Mouse (Mus musculus): ENCODE data around the gene Olfml2a. TPM values are rescaled to one million over a fixed set of nuclear protein-coding genes. Genes with fewer than 3 reads are reported as not detected.
A peak's percentile ranks its signal among the peaks of the same experiment; 100 is the strongest.

Gene Olfml2a
- polyA plus RNA-seq, 1 experiment from 2014 or later: 8.5 TPM

GRCm38 (mm10) chr2:38973223-38973622 is 41.4 kb downstream of the Olfml2a start:
- no peak overlapping the region for H3K9ac ChIP-seq
- H3K27me3 ChIP-seq: no peaks in the 10 kb centered on the region
- H3K36me3 ChIP-seq: no peaks in the 10 kb centered on the region
- H3K27ac ChIP-seq: no peak overlapping the region
- H3K4me3 ChIP-seq: no peak overlapping the region
- no peaks in the 10 kb centered on the region for H3K9me3 ChIP-seq
- no peaks in the 10 kb centered on the region for H3K4me1 ChIP-seq
- 33% methylated on average over 2 of the region's 2 CpGs for WGBS
- no peak for ATAC-seq (ENCODE audit: insufficient number of reproducible peaks, low FRiP score, low TSS enrichment, low read depth)
- H3K4me2 ChIP-seq: no peak overlapping the region

- Histone ChIP-seq H3K9ac (no peak overlapping the region), H3K4me1 (no peaks in the 10 kb centered on the region), H3K9me3 (no peaks in the 10 kb centered on the region), H3K4me3 (no peak overlapping the region), H3K4me2 (no peak overlapping the region), H3K36me3 (no peaks in the 10 kb centered on the region), H3K27me3 (no peaks in the 10 kb centered on the region), H3K27ac (no peak overlapping the region)
- ATAC-seq (ENCODE audit: insufficient number of reproducible peaks, low FRiP score, low TSS enrichment, low read depth): no peak
- 70% methylated on average over 7 of the region's 7 CpGs for WGBS
These were observed 41.9 kb downstream of the Olfml2a start for GRCm38 (mm10) chr2:38973701-38974100.

GRCm38 (mm10) chr2:38974171-38974570 is 42.4 kb downstream of the Olfml2a start:
- ATAC-seq (ENCODE audit: insufficient number of reproducible peaks, low FRiP score, low TSS enrichment, low read depth): no peak
- H3K4me1 ChIP-seq: no peaks in the 10 kb centered on the region
- H3K27me3 ChIP-seq: no peaks in the 10 kb centered on the region
- H3K4me2 ChIP-seq: no peak overlapping the region
- H3K27ac ChIP-seq: no peak overlapping the region
- no peak overlapping the region for H3K4me3 ChIP-seq
- 27% methylated on average over 2 of the region's 2 CpGs for WGBS
- H3K9ac ChIP-seq: no peak overlapping the region
- H3K9me3 ChIP-seq: no peaks in the 10 kb centered on the region
- no peaks in the 10 kb centered on the region for H3K36me3 ChIP-seq

DNA sequence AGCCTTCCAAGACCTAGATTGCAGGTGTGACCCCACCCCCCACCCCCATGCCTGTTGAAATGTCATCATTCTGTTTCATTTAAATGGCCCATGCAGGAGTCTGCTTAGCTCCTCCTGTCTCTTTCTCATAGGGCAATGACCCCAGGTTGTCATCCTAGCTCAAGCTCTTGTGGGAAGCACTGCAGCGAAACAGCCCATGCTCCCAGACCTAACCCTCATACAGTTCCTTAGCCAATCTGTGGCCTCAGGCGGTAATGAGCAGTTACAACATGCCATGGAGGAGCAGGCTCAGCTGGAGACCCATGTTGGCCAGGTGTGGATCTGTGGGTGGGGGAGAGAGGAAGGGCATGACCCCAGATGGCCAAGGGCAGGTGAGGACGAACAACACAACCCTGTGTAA is 43.4 kb downstream of the Olfml2a start:
- H3K9ac ChIP-seq: no peak overlapping the region
- no peak overlapping the region for H3K27ac ChIP-seq
- H3K4me3 ChIP-seq: no peak overlapping the region
- H3K36me3 ChIP-seq: no peaks in the 10 kb centered on the region
- H3K4me1 ChIP-seq: no peaks in the 10 kb centered on the region
- H3K27me3 ChIP-seq: no peaks in the 10 kb centered on the region
- no peaks in the 10 kb centered on the region for H3K9me3 ChIP-seq
- WGBS: 61% methylated on average over 3 of the region's 3 CpGs
- H3K4me2 ChIP-seq: no peak overlapping the region
- no peak for ATAC-seq (ENCODE audit: insufficient number of reproducible peaks, low FRiP score, low TSS enrichment, low read depth)

GRCm38 (mm10) chr2:38975941-38976805 is 44.4 kb downstream of the Olfml2a start:
- Histone ChIP-seq H3K27me3 (no peaks in the 10 kb centered on the region), H3K9me3 (no peaks in the 10 kb centered on the region), H3K4me3 (no peak overlapping the region), H3K36me3 (no peaks in the 10 kb centered on the region), H3K4me1 (peaks cover 2% of the 10 kb centered on the region; the same call in 1 of the 2 replicates), H3K4me2 (no peak overlapping the region), H3K27ac (no peak overlapping the region), H3K9ac (no peak overlapping the region)
- no peak for ATAC-seq (ENCODE audit: insufficient number of reproducible peaks, low FRiP score, low TSS enrichment, low read depth)
- 81% methylated on average over 21 of the region's 21 CpGs for WGBS

DNA sequence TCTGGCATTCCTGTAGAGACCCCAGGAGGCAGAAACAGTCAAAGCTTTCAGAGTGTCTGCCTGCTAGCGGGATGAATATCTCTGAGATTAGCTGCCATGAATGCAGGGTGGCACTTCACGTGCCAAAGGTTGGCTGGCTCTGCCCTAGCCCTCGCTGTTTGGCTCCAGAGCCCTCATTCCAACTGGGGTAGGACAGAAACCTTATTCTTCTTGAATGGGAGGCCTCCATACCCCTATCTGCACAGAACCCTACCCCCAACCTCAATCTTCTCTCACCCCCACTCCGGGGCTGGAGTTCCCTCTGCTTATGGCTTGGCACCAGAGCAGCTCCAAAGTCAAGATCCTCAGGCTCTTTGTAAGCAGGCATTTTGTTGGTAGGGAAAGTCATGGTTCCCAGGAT is 46.1 kb downstream of the Olfml2a start:
- Histone ChIP-seq H3K4me2 (no peak overlapping the region), H3K4me3 (no peak overlapping the region), H3K36me3 (no peaks in the 10 kb centered on the region), H3K9ac (no peak overlapping the region), H3K4me1 (peaks cover 4% of the 10 kb centered on the region; the same call in 1 of the 2 replicates), H3K27ac (no peak overlapping the region), H3K27me3 (no peaks in the 10 kb centered on the region), H3K9me3 (no peaks in the 10 kb centered on the region)
- WGBS: 81% methylated on average over 4 of the region's 4 CpGs
- ATAC-seq (ENCODE audit: insufficient number of reproducible peaks, low FRiP score, low TSS enrichment, low read depth): no peak

DNA sequence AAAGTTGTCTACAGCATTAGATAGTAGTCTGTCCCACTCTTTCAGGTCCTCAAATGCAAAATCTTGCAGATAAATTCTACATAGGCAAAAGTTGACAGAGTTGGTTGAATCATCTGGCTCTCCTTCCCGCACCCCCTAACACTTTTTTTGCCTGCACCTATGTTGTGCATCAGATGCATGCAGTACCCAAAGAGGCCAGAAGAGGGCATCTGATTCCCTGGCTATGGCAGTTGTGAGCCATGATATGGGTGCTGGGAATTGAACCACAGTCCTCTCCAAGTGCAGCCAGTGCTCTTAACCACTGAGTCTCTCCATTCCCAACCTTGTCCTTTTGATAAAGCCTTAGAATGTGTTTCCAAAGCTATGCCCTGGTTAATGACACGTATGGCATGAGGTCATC is 51.7 kb downstream of the Olfml2a start:
- no peak for ATAC-seq (ENCODE audit: insufficient number of reproducible peaks, low FRiP score, low TSS enrichment, low read depth)
- no peaks in the 10 kb centered on the region for H3K27me3 ChIP-seq
- no peak overlapping the region for H3K27ac ChIP-seq
- H3K4me1 ChIP-seq: peaks cover 17% of the 10 kb centered on the region; the same call in 1 of the 2 replicates
- WGBS: 100% methylated on average over 2 of the region's 2 CpGs
- no peaks in the 10 kb centered on the region for H3K9me3 ChIP-seq
- H3K36me3 ChIP-seq: no peaks in the 10 kb centered on the region
- H3K9ac ChIP-seq: no peak overlapping the region
- H3K4me3 ChIP-seq: no peak overlapping the region
- H3K4me2 ChIP-seq: no peak overlapping the region

DNA sequence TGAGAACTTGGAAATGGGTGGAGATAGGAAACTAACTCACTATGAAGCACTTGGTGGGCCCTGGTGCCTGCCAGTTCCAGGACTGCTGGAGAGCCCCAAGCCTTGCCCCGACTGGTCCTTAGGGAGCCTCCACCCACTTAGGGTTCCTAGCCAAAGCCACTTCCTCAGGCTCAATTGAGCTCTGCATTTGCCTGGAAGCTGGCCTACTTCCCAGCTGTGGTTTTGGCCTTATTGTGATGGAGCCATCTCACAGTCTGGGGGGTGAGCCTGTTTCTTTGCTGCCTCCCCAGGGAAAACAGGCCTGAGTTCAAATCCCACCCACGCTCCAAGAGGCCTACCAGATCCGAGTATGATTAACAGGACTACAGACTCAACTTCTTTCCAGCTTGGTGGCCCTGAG is 54.8 kb downstream of the Olfml2a start:
- 58% methylated on average over 3 of the region's 3 CpGs for WGBS

GRCm38 (mm10) chr2:38987371-38987770 is 55.6 kb downstream of the Olfml2a start:
- Histone ChIP-seq H3K4me3 (no peak overlapping the region), H3K36me3 (no peaks in the 10 kb centered on the region), H3K9me3 (no peaks in the 10 kb centered on the region), H3K27me3 (no peaks in the 10 kb centered on the region), H3K9ac (no peak overlapping the region), H3K4me1 (peaks cover 13% of the 10 kb centered on the region; the same call in 1 of the 2 replicates), H3K27ac (peak overlapping the region; percentile 38; the same call in 1 of the 2 replicates), H3K4me2 (no peak overlapping the region)
- no peak for ATAC-seq (ENCODE audit: insufficient number of reproducible peaks, low FRiP score, low TSS enrichment, low read depth)
- 46% methylated on average over 1 of the region's 1 CpGs for WGBS

More for the DNA sequence above, 54.8 kb downstream of the Olfml2a start:
- Histone ChIP-seq H3K27ac (no peak overlapping the region), H3K9me3 (no peaks in the 10 kb centered on the region), H3K27me3 (no peaks in the 10 kb centered on the region), H3K4me2 (no peak overlapping the region), H3K9ac (no peak overlapping the region), H3K4me3 (no peak overlapping the region), H3K36me3 (no peaks in the 10 kb centered on the region), H3K4me1 (peaks cover 13% of the 10 kb centered on the region; the same call in 1 of the 2 replicates)
- no peak for ATAC-seq (ENCODE audit: insufficient number of reproducible peaks, low FRiP score, low TSS enrichment, low read depth)

DNA sequence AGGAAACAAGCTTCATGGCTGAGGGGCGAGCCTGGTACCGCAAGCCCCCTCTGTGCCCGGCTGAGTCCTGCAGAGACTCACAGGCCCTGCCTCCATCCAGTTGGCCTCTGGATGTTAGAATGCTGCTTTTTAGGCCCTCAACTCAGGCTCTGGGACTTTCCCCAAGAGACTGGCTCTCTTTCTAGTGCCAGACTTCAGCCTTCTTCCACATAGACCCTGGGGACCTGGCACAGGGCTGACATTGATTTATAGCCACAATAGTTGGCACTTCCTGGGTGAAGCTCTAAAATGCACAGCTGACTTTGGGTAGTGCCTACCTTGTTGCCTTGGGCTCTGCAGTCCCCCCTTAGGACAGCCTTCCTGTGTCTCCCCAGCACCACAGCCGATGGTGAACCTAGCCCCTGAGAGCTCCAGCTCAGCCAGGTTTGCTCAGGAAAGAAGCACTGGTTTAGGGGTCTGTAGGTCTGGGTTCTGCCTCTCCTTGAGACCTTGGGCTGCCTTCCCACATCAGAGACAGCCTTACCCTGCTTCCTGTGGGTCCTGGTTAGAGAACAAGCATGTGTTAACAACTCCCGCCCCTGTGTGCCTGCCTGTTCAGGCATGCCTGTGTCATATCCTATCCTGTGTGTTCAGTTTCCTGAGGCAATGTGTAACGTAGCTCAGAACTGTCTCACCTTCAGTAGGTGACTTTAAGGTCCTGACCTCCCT is 56.2 kb downstream of the Olfml2a start:
- Histone ChIP-seq H3K27ac (peak overlapping the region; percentile 43; the same call in 1 of the 2 replicates), H3K27me3 (no peaks in the 10 kb centered on the region), H3K4me3 (no peak overlapping the region), H3K4me2 (no peak overlapping the region), H3K4me1 (peaks cover 13% of the 10 kb centered on the region; the same call in 1 of the 2 replicates), H3K9me3 (no peaks in the 10 kb centered on the region), H3K36me3 (no peaks in the 10 kb centered on the region), H3K9ac (no peak overlapping the region)
- WGBS: 64% methylated on average over 6 of the region's 6 CpGs
- peak; percentile 66; the same call in 1 of the 2 replicates for ATAC-seq (ENCODE audit: insufficient number of reproducible peaks, low FRiP score, low TSS enrichment, low read depth)

DNA sequence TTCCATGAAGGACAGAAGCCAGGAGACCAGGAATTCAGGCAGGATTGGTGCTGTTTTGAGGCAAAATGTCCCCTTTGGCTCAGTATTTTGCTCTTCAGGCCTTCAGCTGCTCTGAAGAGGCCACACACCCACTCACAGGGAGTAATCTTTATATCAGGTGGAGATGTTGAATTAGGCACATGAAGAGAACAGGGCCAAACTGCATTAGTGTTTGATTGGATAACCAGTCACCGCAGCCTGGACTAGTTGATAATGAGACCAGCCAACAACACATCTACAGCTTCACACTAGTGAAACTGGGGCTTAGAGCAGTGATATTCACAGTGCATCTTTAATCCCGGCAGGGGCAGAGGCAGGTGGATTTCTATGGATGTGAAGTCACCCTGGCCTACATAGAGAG is 57.2 kb downstream of the Olfml2a start:
- Histone ChIP-seq H3K27me3 (no peaks in the 10 kb centered on the region), H3K4me3 (no peak overlapping the region), H3K4me1 (peaks cover 13% of the 10 kb centered on the region; the same call in 1 of the 2 replicates), H3K36me3 (no peaks in the 10 kb centered on the region), H3K4me2 (no peak overlapping the region), H3K27ac (no peak overlapping the region), H3K9me3 (no peaks in the 10 kb centered on the region), H3K9ac (no peak overlapping the region)
- WGBS: 91% methylated on average over 2 of the region's 2 CpGs
- ATAC-seq (ENCODE audit: insufficient number of reproducible peaks, low FRiP score, low TSS enrichment, low read depth): no peak

GRCm38 (mm10) chr2:38992004-38992403 is 60.2 kb downstream of the Olfml2a start:
- Histone ChIP-seq H3K27me3 (no peaks in the 10 kb centered on the region), H3K4me1 (peaks cover 9% of the 10 kb centered on the region; the same call in 1 of the 2 replicates), H3K4me3 (no peak overlapping the region), H3K27ac (no peak overlapping the region), H3K36me3 (no peaks in the 10 kb centered on the region), H3K9ac (no peak overlapping the region), H3K9me3 (no peaks in the 10 kb centered on the region), H3K4me2 (no peak overlapping the region)
- ATAC-seq (ENCODE audit: insufficient number of reproducible peaks, low FRiP score, low TSS enrichment, low read depth): no peak
- WGBS: 67% methylated on average over 4 of the region's 4 CpGs
